Mouse (Mus musculus): Measurements from ENCODE around the gene Rbfox3. TPM values are rescaled to one million over a fixed set of nuclear protein-coding genes. Genes with fewer than 3 reads are reported as not detected.

The Rbfox3 gene
- 1.2 and 1.3 TPM in 2 replicates for polyA plus RNA-seq (2015; fragmentation: Nextera tagmentation; extraction: Ambion mirVana)

DNA sequence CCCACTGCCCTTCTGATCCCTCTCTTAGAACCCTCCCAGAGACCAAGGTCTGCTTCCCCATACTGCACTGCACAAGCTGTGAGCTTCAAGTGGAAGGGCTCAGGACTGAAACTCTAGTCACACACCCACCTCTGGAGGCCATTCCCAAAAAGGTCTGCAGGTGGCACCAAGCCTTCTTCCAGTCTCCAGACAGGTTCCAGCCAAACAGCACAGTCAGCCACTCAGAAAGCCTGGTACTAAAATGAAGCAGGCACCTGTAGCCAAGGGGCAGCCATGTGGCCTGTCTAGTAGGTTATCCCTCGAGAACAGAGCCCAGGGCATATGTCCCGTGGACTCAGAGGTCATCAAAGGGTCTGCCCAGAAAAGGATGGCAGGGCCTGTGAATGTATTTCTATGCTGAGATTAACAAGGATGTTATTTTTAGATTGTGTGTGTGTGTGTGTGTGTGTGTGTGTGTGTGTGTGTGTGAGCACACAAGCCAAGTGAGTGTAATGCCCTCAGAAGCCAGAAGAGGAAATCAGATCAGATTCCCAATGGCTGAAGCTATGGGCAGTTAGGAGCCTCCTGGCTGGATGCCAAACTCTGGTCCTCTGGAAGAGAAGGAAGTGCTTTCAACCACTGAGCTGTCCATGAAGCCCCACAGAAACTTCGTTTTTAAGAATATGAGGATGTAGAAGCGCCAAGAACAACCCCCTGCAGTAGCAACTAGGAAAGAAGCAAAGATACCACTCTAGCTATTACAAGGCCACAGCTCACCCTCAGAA lies at the start of gene Rbfox3:
Rbfox3 (minus strand) TSS at position 291 of the 764 bp plus-strand sequence.
- Histone ChIP-seq H3K4me3 (ENCODE audit: low read depth, low read length) (no peak within 1 kb of the TSS), H3K9ac (ENCODE audit: low read depth, low read length) (no peak within 1 kb of the TSS), H3K27ac (ENCODE audit: low read depth, low read length) (no peak within 1 kb of the TSS), H3K27me3 (replicated peaks; ENCODE audit: control insufficient read depth, insufficient read depth, low read length) (peaks cover 50% of the 10 kb centered on the region), H3K4me2 (replicated peaks; ENCODE audit: low read depth) (no peak within 1 kb of the TSS), H3K4me1 (replicated peaks; ENCODE audit: control insufficient read depth, insufficient read depth, low read length) (no peaks in the 10 kb centered on the region), H3K9me3 (ENCODE audit: control insufficient read depth) (no peaks in the 10 kb centered on the region), H3K36me3 (ENCODE audit: control insufficient read depth, insufficient read depth) (no peaks in the 10 kb centered on the region)
- TF ChIP-seq CTCF (IDR thresholded peaks at IDR 0.05; ENCODE audit: low read depth), result peak; percentile 59
- no peak for ATAC-seq
- 52% methylated on average over 4 of the region's 4 CpGs for WGBS

DNA sequence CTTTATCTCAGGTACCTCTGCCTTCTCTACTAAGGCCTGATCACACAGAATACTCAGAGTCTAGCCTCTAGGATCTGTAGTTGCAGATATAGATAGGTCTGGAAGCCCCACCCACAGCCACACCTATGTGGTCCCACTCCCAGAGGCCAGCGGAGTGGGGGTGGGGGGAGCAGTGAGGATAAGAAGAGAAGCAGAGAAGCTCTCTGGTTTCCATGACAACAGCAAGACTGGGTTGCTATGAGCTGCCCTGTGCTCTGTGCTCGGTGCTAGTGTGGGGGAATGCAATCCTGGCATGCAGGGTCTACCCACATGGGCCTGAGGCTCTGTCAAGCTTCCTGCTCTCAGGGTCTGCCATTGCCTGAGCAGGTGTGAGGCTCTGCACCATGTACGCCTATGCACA lies 49.3 kb upstream of the Rbfox3 start:
- H3K9me3 ChIP-seq (ENCODE audit: control insufficient read depth), result no peaks in the 10 kb centered on the region
- no peaks in the 10 kb centered on the region for H3K36me3 ChIP-seq (ENCODE audit: control insufficient read depth, insufficient read depth)
- H3K4me2 ChIP-seq (replicated peaks; ENCODE audit: low read depth), result no peak overlapping the region
- H3K4me3 ChIP-seq (ENCODE audit: low read depth, low read length), result no peak overlapping the region
- H3K4me1 ChIP-seq (replicated peaks; ENCODE audit: control insufficient read depth, insufficient read depth, low read length), result no peaks in the 10 kb centered on the region
- TF ChIP-seq CTCF (IDR thresholded peaks at IDR 0.05; ENCODE audit: low read depth), result no peak
- no peak for ATAC-seq
- no peaks in the 10 kb centered on the region for H3K27me3 ChIP-seq (replicated peaks; ENCODE audit: control insufficient read depth, insufficient read depth, low read length)
- WGBS, result 51% methylated on average over 3 of the region's 3 CpGs
- H3K9ac ChIP-seq (ENCODE audit: low read depth, low read length), result no peak overlapping the region
- H3K27ac ChIP-seq (ENCODE audit: low read depth, low read length), result no peak overlapping the region

DNA sequence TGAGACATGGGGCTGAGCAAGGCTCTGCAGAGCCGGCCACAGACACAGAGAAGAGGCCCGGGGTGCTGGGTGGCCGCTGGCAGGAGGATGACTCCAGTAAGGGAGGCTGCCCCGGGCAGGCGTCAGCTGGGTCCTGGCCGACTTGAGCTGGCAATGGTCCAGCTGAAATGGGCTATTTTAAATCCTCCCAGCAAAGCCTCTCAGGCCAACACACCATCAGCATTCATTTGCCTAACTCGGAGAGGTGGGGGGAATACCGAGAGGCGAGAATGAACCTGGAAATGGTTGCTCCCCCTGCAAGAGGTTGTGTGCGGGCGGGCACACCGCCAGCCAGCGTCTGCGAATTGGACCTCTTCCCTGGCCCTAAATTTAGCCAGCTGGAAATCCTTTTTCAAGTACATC lies 45.7 kb upstream of the Rbfox3 start:
- no peaks in the 10 kb centered on the region for H3K36me3 ChIP-seq (ENCODE audit: control insufficient read depth, insufficient read depth)
- H3K4me2 ChIP-seq (replicated peaks; ENCODE audit: low read depth), result no peak overlapping the region
- no peak for ATAC-seq
- H3K4me3 ChIP-seq (ENCODE audit: low read depth, low read length), result no peak overlapping the region
- no peaks in the 10 kb centered on the region for H3K9me3 ChIP-seq (ENCODE audit: control insufficient read depth)
- H3K9ac ChIP-seq (ENCODE audit: low read depth, low read length), result no peak overlapping the region
- H3K27me3 ChIP-seq (replicated peaks; ENCODE audit: control insufficient read depth, insufficient read depth, low read length), result no peaks in the 10 kb centered on the region
- 60% methylated on average over 14 of the region's 14 CpGs for WGBS
- no peak for TF ChIP-seq CTCF (IDR thresholded peaks at IDR 0.05; ENCODE audit: low read depth)
- H3K27ac ChIP-seq (ENCODE audit: low read depth, low read length), result no peak overlapping the region
- no peaks in the 10 kb centered on the region for H3K4me1 ChIP-seq (replicated peaks; ENCODE audit: control insufficient read depth, insufficient read depth, low read length)

DNA sequence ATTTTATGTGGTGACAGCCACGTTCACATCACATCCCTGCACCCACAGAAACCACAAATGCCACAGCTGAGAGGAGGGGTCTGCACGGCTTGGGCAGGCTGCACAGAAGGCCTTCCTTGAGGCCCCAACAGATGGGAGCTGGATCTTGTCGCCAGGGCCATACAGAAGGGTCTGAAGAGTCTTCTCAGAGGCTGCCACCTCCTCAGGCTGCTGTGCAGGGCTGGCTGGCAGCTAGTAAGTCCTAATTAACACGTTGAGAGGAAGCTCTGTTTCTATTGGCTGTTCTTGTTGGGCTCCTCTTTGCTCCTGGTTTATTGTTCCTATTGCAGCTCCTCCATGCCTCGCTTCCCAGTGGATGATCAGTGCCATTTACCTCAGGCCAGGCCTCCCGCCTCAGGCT lies 43.6 kb upstream of the Rbfox3 start:
- Histone ChIP-seq H3K27me3 (replicated peaks; ENCODE audit: control insufficient read depth, insufficient read depth, low read length) (no peaks in the 10 kb centered on the region), H3K4me1 (replicated peaks; ENCODE audit: control insufficient read depth, insufficient read depth, low read length) (no peaks in the 10 kb centered on the region), H3K4me2 (replicated peaks; ENCODE audit: low read depth) (no peak overlapping the region), H3K4me3 (ENCODE audit: low read depth, low read length) (no peak overlapping the region), H3K9ac (ENCODE audit: low read depth, low read length) (no peak overlapping the region), H3K9me3 (ENCODE audit: control insufficient read depth) (no peaks in the 10 kb centered on the region), H3K27ac (ENCODE audit: low read depth, low read length) (no peak overlapping the region), H3K36me3 (ENCODE audit: control insufficient read depth, insufficient read depth) (no peaks in the 10 kb centered on the region)
- ATAC-seq, result no peak
- TF ChIP-seq CTCF (IDR thresholded peaks at IDR 0.05; ENCODE audit: low read depth), result no peak
- WGBS, result 55% methylated on average over 6 of the region's 6 CpGs

DNA sequence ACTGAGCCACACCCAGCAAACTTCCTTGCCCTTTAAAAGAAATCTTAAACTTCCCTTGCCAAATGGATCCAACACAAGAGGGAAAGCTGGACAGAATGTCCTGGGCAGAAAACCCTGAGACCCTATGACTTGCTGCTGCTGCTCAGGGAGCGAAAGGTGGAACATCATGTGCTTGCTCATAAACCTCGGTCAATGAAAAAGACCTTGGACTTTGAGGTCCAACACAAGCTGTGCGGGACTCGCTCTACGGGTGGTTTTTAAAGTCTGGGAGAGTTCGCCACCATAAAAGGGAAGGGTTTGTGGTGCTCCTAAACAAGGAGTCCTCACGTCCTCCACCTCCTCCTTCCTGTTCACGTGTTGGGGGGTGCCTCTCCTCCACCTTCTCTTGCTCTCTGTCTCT lies 34.5 kb upstream of the Rbfox3 start:
- no peaks in the 10 kb centered on the region for H3K9me3 ChIP-seq (ENCODE audit: control insufficient read depth)
- ATAC-seq, result peak; percentile 76
- H3K9ac ChIP-seq (ENCODE audit: low read depth, low read length), result no peak overlapping the region
- 41% methylated on average over 8 of the region's 8 CpGs for WGBS
- 0 out of 2 replicates have a peak overlapping the region, but pooled peaks have one; percentile 35 for H3K27ac ChIP-seq (ENCODE audit: low read depth, low read length)
- H3K27me3 ChIP-seq (replicated peaks; ENCODE audit: control insufficient read depth, insufficient read depth, low read length), result no peaks in the 10 kb centered on the region
- H3K36me3 ChIP-seq (ENCODE audit: control insufficient read depth, insufficient read depth), result no peaks in the 10 kb centered on the region
- H3K4me1 ChIP-seq (replicated peaks; ENCODE audit: control insufficient read depth, insufficient read depth, low read length), result no peaks in the 10 kb centered on the region
- H3K4me2 ChIP-seq (replicated peaks; ENCODE audit: low read depth), result peak overlapping the region; percentile 30; the same call in 1 of the 2 replicates
- H3K4me3 ChIP-seq (ENCODE audit: low read depth, low read length), result no peak overlapping the region
- TF ChIP-seq CTCF (IDR thresholded peaks at IDR 0.05; ENCODE audit: low read depth), result no peak

DNA sequence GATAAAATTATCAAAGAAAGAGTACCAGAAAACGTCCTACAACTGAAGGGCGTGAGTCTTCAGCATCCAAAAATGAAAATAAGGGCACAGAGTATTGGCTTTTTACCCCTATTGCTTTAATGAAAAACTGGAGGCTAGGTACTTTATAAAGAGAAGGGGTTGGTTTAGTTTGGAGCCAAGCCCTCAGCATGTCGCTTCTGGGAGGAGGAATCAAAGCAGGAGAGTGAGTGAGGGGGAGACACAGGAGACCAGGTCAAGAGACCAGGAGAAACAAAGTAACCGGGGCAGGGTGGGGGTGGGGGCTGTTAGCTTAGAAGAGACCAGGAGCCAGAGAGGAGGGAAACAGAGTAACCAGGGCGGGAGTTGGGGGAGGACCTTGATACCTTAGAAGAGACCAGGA lies 29.9 kb upstream of the Rbfox3 start:
- Histone ChIP-seq H3K27me3 (replicated peaks; ENCODE audit: control insufficient read depth, insufficient read depth, low read length) (no peaks in the 10 kb centered on the region), H3K9me3 (ENCODE audit: control insufficient read depth) (no peaks in the 10 kb centered on the region), H3K36me3 (ENCODE audit: control insufficient read depth, insufficient read depth) (no peaks in the 10 kb centered on the region), H3K4me2 (replicated peaks; ENCODE audit: low read depth) (no peak overlapping the region), H3K4me3 (ENCODE audit: low read depth, low read length) (no peak overlapping the region), H3K27ac (ENCODE audit: low read depth, low read length) (no peak overlapping the region), H3K4me1 (replicated peaks; ENCODE audit: control insufficient read depth, insufficient read depth, low read length) (no peaks in the 10 kb centered on the region), H3K9ac (ENCODE audit: low read depth, low read length) (no peak overlapping the region)
- no peak for TF ChIP-seq CTCF (IDR thresholded peaks at IDR 0.05; ENCODE audit: low read depth)
- WGBS, result 46% methylated on average over 5 of the region's 5 CpGs
- ATAC-seq, result no peak

Measured in intestine, postnatal 0 days (tissue).